Mouse (Mus musculus) testis, adult 2 months (tissue): ENCODE data around the gene Zfp760. TPM values are rescaled to one million over a fixed set of nuclear protein-coding genes. Genes with fewer than 3 reads are reported as not detected.
A peak's percentile ranks its signal among the peaks of the same experiment; 100 is the strongest.
"Not testable (repeated sequence)": the region's sequence is repeated elsewhere in the genome, so short reads cannot be mapped to it uniquely, and the experiment has no call there.

ENCODE experiments used
- H3K27ac ChIP-seq: fragments of 200-500 bp; 2 replicates; pipeline ENCODE4 v1.5.1; 2012; ENCODE audit warnings: low read depth, low read length; ENCODE audit not compliant: control insufficient read depth, insufficient read depth
- H3K27me3 ChIP-seq: fragments of 200-500 bp; 2 replicates; pipeline ENCODE4 v1.6.1; 2012; ENCODE audit warnings: mild to moderate bottlenecking, low read length, moderate library complexity; ENCODE audit not compliant: control insufficient read depth, insufficient read depth
- H3K36me3 ChIP-seq: fragments of 200-500 bp; 2 replicates; pipeline ENCODE4 v1.6.1; 2012; ENCODE audit warnings: mild to moderate bottlenecking, low read length; ENCODE audit not compliant: control insufficient read depth, insufficient read depth
- H3K4me1 ChIP-seq: fragments of 200-500 bp; 2 replicates; pipeline ENCODE4 v1.6.1; 2012; ENCODE audit warnings: low read length; ENCODE audit not compliant: control insufficient read depth, insufficient read depth
- H3K4me3 ChIP-seq: fragments of 200-500 bp; 2 replicates; pipeline ENCODE4 v1.5.1; 2012; ENCODE audit warnings: low read depth, mild to moderate bottlenecking, low read length, moderate library complexity, mixed read lengths; ENCODE audit not compliant: control insufficient read depth
- CTCF ChIP-seq: fragments of 200-500 bp; IDR thresholded peaks from 2 replicates; pipeline ENCODE4 v1.5.1; 2012; ENCODE audit warnings: low read depth, mild to moderate bottlenecking, inconsistent platforms, low read length, moderate library complexity; ENCODE audit not compliant: control insufficient read depth, insufficient read depth, insufficient replicate concordance
- POLR2A ChIP-seq: fragments of 200-500 bp; IDR thresholded peaks from 2 replicates; pipeline ENCODE4 v1.6.1; 2012; ENCODE audit warnings: low read depth, mild to moderate bottlenecking, inconsistent platforms, low read length, moderate library complexity; ENCODE audit not compliant: control insufficient read depth
- polyA plus RNA-seq: library from polyadenylated mRNA; depleted of rRNA; stranded (reverse); fragments of >200 nt; gene quantifications from 2 replicates; pipeline ENCODE4 v1.2.3, GENCODE M21; 2012; rRNA removed

The Zfp760 gene
- polyA plus RNA-seq = 0.30 and 0.36 TPM in 2 replicates

DNA sequence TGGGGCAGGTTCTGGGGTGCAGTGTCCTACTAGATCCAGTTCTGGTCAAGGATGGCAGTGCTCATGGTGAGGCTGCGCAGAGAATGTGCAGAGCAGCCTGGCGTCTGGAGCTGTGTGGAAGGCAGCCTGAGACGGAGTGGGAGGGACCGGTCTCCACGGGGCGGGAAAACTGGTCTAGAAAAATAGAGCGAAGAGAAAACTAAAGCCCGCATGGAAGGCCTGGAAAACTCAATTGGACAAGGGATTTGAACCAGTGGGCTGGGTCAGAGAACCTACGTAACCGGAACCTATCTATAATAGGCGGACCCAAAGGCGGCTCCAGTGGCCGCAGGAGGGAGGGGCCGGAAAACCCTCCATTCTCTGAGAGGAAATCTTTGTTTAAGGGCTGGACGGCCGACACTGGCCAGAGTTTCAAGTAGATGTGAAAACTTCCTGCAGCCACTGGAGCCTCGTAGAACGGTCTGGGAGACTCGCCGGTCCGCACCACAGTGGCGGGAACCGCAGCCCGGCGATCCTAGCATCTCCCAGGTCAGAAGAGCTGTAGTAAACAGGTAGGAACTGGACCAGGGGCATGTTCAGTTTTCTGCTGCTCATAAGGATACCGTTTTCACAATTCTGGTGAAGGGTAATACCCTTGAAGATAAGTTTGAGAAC, at the start of gene Zfp760:
Gene Zfp760, plus strand, starts transcription at position 399 of the 654 bp plus-strand sequence.
- Histone ChIP-seq H3K4me3 (peak within 1 kb of the TSS; percentile 82), H3K4me1 (peaks cover 6% of the 10 kb centered on the region; the same call in 1 of the 2 replicates), H3K36me3 (no peaks in the 10 kb centered on the region), H3K27me3 (no peaks in the 10 kb centered on the region), H3K27ac (peak within 1 kb of the TSS; percentile 18)
- TF ChIP-seq CTCF (no peak), POLR2A (no peak)

GRCm38 (mm10) chr17:21678826-21679225, 28.7 kb upstream of the Zfp760 start:
- H3K36me3 ChIP-seq, H3K27me3 ChIP-seq, H3K4me1 ChIP-seq, H3K27ac ChIP-seq: not testable (repeated sequence)
- H3K4me3 ChIP-seq = peak overlapping the region; percentile 65; the same call in 1 of the 2 replicates

DNA sequence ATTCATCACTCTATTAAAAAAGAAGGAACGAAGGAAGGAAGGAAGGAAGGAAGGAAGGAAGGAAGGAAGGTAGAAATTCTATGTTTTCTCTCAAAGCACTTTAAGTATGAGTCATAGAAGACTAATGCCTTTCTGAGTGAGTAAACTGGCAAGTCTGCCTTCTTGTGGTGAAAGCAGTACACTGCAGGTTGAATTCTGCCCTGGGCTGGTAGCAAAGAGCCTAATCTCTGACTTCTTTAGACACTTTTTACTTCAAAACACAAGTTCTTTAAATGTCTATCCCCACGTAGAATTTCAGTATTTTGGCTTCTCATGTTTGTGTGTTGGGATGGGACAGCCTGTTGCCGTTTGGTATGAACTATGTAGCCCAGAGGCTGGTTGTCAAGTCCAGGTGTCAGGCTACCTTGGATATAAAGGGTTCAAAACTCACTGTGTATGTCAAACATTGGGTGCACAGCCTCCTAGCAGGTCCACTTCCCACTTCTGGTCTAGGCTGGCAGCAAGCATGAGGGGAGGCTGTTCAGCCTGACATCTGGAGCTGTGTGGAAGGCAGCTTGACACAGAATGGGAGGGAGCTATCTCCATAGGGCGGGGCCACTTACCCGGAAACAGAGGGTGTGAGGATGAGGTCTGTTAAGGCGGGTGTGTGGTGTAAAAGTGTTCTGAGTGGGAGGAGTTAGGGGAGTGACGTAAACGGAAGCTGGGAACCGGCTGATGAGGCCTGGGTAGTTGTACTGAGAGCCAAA, 28.1 kb upstream of the Zfp760 start:
- Histone ChIP-seq H3K27ac (peak overlapping the region; percentile 87), H3K4me1 (peaks cover 3% of the 10 kb centered on the region), H3K36me3 (no peaks in the 10 kb centered on the region), H3K27me3 (no peaks in the 10 kb centered on the region), H3K4me3 (peak overlapping the region; percentile 88)
- TF ChIP-seq POLR2A = peak; percentile 61; the same call in 1 of the 2 replicates
- TF ChIP-seq CTCF = no peak

GRCm38 (mm10) chr17:21680019-21680376, 27.5 kb upstream of the Zfp760 start:
- H3K4me1 ChIP-seq, H3K27me3 ChIP-seq, H3K36me3 ChIP-seq: not testable (repeated sequence)
- Histone ChIP-seq H3K4me3 (peak overlapping the region; percentile 88), H3K27ac (peak overlapping the region; percentile 76)

GRCm38 (mm10) chr17:21691560-21691959, 16.0 kb upstream of the Zfp760 start, which contains the start of gene Gm10226:
Gene Gm10226 (plus strand): TSS chr17:21691860.
- no peaks in the 10 kb centered on the region for H3K4me1 ChIP-seq
- TF ChIP-seq POLR2A (no peak), CTCF (no peak)
- H3K27me3 ChIP-seq = no peaks in the 10 kb centered on the region
- H3K27ac ChIP-seq = no peak within 1 kb of the TSS
- H3K36me3 ChIP-seq = no peaks in the 10 kb centered on the region
- no peak within 1 kb of the TSS for H3K4me3 ChIP-seq

DNA sequence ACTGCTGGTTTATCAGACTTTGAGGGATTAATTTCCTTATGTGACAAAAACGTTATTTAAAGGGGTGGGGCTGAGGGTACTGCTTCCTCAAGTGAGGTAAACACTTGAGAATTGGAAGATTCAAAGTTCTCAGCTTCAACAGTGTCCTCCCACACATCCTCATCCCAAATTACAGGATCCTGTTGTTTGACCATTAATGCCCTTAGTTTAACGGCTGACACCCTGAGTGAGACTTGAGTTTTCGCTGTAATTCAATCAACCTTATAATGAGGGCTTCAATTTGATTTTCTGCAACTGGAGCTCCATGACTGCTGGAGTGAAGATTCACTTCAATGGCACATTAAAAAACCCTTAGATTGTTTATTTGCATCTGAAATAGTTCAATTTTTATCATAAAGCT, 14.2 kb upstream of the Zfp760 start:
- Histone ChIP-seq H3K36me3 (no peaks in the 10 kb centered on the region), H3K27ac (no peak overlapping the region), H3K4me3 (no peak overlapping the region), H3K4me1 (no peaks in the 10 kb centered on the region), H3K27me3 (no peaks in the 10 kb centered on the region)
- TF ChIP-seq CTCF = no peak
- no peak for TF ChIP-seq POLR2A

DNA sequence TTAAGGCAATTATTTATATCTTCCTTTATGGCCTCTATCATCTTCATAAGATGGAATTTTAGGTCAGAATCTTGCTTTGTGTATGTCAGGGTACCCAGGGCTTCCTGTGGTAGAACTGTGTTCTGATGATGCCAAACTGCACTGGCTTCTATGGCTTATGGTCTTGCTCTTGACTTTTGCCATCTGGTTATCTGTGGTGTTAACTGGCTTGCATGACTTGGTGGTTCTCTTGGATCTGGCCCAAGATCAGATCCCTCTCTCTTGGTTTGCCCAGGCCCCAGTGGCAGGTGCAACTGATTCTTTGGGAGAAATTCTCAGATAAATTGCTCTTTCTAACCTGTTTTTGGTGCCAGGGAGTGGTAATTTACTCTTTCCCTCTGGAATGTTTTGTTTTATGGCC, 11.5 kb upstream of the Zfp760 start:
- TF ChIP-seq POLR2A = no peak
- no peak for TF ChIP-seq CTCF
- H3K36me3 ChIP-seq = no peaks in the 10 kb centered on the region
- H3K4me3 ChIP-seq = no peak overlapping the region
- H3K4me1 ChIP-seq = no peaks in the 10 kb centered on the region
- H3K27ac ChIP-seq = no peak overlapping the region
- no peaks in the 10 kb centered on the region for H3K27me3 ChIP-seq
